Mouse (Mus musculus) embryo, embryonic 9.5 days (tissue): ENCODE data around the gene Tmem50a.
A peak's percentile ranks its signal among the peaks of the same experiment; 100 is the strongest.

Experiments
- DNase-seq: peaks from one replicate; pipeline ENCODE4 v3.0.0-alpha.2; 2017; ENCODE audit errors: extremely low spot score

Tmem50a gene

GRCm38 (mm10) chr4:134879410-134879981 is 35.3 kb downstream of the Tmem50a start:
- peak; percentile 81 for DNase-seq

DNA sequence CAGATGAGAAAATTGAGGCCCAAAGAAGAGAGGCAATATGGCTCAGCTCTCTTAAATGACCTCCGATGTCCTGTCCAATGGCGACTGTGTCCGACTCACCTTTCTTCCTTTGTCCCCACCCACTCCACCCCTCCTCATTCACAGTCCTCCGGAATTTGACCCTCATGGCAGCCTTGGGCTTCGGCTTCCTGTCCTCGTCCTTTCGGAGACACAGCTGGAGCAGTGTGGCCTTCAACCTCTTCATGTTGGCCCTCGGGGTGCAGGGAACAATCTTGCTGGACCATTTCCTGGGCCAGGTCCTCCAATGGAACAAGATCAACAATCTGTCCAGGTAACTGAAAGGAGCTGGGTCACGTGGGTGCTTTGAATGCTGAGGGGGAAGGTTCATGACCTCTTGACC is 38.7 kb downstream of the Tmem50a start:
- DNase-seq: no peak

- no peak for DNase-seq
Measured at GRCm38 (mm10) chr4:134871950-134872349, 42.9 kb downstream of the Tmem50a start.

GRCm38 (mm10) chr4:134871477-134871876 is 43.3 kb downstream of the Tmem50a start:
- no peak for DNase-seq

DNA sequence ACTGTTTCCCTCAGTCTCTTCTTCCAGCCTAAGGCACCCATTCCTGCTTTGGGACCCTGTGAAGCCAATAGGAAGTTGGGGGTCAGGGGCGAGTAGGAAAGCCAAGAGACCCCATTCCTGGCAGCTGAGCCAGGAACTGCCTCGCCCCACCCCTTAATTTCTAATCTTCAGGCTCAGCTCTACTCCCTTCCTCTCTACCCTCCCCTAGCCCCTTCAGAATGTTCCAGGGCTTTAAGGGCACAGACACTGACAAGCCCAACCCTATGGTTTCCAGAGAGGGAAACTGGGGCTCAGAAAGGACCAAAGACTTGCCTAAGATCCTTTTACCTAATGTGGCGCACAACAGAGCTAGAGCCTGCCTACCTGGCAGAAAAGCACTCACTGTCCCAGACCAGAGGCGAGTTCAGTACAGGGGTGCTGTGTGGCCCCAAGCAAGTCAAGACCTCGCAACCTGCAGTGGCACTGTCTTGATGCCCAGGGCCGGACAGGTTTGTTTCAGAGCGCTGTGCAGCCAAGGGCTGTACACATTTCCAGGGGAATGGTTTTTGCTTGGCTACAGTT is 44.9 kb downstream of the Tmem50a start:
- DNase-seq: no peak

DNA sequence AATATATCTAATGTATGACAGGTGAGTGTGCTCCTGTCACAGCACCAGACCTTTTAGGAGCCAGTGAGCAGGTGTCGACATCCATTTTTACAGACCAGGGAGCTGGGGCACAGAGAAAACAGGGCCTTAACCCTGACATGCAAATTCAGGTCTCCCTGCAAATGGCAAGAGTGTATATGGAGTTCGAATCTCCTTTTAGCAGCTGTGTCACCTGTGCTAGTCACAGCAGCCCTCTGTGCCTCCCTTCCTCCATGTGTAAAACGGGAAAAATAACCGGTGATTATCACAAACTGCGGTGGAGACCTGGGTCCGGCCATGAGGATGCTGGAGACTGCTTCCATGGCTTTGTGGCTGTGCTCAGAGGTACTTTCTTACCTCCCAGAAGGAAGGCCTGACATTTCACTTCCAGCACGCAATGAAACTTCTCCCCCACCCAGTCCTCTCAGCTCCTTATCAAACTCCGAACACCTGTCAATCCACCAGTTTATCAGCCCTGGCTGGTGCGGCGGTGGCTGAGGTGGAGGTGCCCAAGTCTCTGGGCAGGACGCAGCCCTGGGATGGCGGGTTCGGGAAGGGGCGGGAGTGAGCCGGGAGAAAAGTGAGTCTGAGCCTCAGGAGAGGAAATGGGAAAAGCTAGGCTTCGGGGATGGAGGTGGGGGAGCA is 45.6 kb downstream of the Tmem50a start:
- DNase-seq: no peak

- DNase-seq: no peak
Measured at GRCm38 (mm10) chr4:134868490-134868889, 46.3 kb downstream of the Tmem50a start.

DNA sequence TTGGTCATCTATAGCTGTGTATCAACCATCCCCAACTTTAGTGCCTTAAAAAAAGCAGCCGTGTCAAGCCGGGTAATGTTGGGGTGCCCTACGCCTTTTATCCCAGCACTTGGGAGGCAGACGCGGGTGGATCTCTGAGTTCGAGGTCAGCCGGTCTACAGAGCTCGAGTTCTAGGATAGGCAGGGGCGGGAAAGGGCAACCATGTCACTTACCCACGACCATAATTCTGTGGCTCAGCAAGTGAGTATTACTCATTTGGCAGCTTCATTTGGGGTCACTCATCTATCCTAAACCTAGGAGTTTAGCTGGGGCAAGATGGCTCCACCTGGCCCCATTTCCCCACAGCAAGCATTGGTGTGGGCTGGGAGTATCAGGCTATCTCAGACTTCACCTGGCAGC is 46.8 kb downstream of the Tmem50a start:
- no peak for DNase-seq

GRCm38 (mm10) chr4:134867661-134868060 is 47.2 kb downstream of the Tmem50a start:
- no peak for DNase-seq

DNA sequence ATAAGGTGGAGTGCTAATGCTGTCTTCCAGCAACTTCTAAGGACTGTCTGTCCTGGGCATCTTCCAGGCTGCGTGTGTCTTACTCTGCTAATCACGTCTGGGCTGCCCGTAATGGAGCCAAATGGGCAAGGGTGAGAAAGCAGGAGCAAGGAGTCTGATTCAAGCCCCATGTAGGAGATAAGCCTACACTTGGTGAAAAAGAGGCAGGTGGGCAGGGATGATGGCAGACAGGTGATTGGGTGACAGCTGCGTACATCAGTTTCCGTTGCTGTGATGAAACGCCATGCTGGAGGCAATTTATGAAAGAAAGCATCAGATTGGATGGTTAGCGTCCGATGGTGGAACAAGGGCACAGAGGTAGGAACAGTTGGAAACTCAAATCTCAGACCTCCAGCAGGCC is 47.6 kb downstream of the Tmem50a start:
- DNase-seq: no peak

DNA sequence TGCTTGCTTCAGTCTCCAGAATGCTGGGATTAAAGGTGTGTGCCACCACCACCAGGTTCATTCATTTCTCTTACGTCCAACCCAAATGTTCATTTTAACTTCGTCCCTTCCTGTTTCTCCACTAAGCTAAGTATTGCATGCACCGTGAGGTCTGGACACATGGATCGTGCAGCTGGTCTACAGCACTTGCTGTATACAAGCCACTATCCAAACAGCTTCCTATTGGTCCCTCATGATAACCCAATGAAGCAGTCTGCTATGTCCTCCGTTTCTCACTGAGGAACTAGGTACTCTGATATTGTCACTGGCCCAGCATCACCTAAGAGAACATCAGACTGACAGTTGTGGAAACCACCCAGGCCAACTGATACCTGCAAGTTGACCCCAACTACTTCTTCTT is 49.0 kb downstream of the Tmem50a start:
- DNase-seq: no peak

DNA sequence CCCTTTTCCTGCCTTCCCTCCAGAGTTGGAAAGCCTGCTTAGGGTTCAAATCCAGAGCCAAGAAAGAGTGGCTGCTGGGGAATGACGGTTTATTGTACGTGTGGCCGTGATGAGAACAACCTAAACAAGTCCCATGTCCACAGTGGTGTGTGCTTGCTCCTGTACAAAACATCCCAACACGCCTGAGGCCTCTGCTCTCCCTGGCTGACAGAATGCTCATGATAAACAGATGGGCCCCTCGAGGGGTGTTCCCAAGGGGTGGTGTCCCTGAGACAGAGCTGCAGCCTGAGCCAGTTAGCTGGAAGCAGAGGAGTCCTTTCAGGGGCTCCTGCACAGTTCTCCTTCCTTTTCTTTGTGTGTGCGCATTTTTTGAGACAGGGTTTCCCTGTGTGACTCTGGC is 49.5 kb downstream of the Tmem50a start:
- DNase-seq: no peak

- DNase-seq: no peak
Measured at GRCm38 (mm10) chr4:134863937-134864729, 50.7 kb downstream of the Tmem50a start, which contains the start of gene Rhd. TSS of gene Rhd (plus strand) at chr4:134864536.

DNA sequence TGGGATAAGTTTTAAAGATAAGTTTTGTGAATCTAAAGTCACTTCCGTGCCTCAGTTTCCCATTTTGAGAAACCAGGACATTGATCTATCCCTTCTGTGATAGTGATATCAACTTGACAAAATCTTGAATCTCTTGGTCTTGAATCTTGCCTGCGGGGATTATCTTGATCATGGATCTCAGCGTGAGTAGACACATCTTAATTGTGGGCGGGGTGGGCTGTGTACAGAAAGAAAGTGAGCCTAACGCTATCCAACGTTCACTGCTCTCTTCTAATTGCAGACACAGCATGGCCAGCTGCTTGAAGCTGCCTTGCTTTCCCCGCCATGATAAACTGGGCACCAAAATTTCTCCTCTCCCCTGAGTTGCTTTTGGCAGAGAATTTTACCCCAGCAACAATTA is 51.8 kb downstream of the Tmem50a start:
- DNase-seq: no peak

DNA sequence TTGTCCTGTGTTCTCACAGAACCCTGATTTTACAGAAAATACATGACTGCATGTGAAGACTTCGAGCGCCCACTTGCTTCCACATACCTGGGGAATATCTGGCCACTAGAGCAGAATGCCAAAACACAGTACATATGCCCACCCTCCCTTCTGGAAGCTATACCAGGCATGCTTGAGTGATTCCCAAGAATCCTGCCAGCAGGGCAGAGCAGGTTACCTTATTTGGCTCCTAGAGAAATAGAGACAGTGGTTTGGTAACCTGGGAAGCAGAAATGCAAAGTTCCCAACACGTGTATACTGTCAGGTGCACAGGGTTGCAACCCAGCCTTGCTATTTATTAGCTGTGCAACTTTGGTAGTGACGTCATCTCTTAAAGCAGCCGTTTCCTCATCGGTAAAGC is 52.9 kb downstream of the Tmem50a start:
- no peak for DNase-seq

- DNase-seq: no peak
Measured at GRCm38 (mm10) chr4:134858494-134858893, 56.3 kb downstream of the Tmem50a start.

DNA sequence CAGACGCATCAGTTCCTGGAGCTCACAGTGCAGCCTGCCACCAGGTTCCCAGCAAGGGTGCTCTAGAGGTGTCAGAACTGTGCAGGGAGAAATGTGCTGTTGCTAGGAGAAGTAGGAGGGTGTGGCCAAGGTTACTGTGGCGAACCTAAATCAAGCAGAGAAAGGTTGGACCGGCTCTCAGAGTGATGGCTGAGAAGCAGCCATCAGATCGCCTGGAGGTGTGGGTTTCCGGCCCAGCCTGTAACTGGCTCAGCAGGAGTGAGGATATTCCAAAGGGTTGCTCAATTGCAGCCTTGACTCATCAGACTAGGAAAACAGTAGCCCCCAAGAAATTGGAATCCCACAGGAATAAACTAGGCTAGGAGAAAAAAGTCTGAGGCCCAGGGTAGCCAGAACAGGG is 58.3 kb downstream of the Tmem50a start:
- DNase-seq: no peak

GRCm38 (mm10) chr4:134856056-134856455 is 58.8 kb downstream of the Tmem50a start:
- no peak for DNase-seq

GRCm38 (mm10) chr4:134855371-134855770 is 59.5 kb downstream of the Tmem50a start:
- DNase-seq: no peak

DNA sequence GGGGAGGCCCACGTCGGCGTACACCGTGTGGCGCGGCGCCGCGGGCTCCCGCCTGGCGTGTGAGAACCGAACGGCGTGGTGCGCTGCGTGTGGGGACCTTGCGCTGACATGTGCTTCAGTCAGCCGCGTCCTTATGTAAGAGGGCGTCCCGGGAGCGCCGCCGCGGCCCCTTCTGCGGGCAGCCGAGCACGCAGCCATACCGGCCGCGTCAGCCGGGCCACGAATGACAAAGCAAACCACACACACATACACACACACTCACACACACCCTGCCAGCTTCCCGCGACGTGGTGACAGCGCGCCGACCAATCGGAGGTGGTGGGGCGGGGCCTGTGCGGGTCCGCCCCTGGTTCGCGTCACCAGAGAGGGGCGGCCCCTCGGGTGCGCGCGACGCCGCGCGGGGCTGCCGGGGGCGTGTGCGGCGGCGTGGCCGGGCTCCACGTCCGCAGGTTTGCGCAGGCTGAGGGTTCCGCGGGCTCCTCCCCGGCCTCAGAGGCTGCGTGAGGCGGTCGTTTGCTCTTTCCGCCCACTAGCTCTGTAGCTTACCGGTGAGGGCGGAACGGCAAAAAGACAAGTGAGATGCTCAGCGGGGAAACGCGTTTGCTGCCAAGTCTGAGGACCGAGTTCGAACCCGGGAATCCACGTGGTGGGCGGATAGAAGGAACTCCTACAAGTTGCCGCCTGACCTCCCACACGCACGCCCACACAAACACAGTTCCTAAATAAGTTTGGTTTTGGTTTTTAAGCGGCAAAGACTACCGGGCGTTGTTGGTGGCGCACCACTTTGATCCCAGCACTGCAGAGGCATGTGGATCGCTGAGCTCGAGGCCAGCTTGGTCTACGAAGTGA is 61.0 kb downstream of the Tmem50a start:
- DNase-seq: peak; percentile 93

GRCm38 (mm10) chr4:134853259-134853636 is 61.6 kb downstream of the Tmem50a start, which contains the start of gene Maco1:
TSS of gene Maco1 (minus strand) at chr4:134853345.
- DNase-seq: peak; percentile 99
